Mouse (Mus musculus): ENCODE results near the gene Myh3.
"Not testable (repeated sequence)": the region's sequence is repeated elsewhere in the genome, so short reads cannot be mapped to it uniquely, and the experiment has no call there.

Gene Myh3

DNA sequence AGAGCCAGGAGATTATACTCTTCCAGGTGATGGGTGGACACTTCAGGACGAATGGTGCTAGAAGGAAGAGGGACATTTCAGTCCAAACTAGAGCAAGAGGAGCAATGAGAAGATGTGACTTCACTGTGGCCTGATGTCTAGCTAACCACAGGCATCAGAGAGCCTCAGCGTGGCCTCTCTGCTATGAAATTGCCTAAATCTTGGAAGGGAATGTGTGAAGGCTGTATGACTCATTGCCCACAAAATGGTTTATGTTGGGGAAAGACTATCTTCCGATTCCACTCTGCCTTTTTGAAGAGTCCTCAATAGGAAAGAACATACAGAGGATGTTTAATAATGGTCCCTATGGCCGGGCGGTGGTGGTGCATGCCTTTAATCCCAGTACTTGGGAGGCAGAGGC, 1.3 kb upstream of the Myh3 start:
- DNase-seq (ENCODE audit: extremely low read depth, low read depth) = no peak

DNA sequence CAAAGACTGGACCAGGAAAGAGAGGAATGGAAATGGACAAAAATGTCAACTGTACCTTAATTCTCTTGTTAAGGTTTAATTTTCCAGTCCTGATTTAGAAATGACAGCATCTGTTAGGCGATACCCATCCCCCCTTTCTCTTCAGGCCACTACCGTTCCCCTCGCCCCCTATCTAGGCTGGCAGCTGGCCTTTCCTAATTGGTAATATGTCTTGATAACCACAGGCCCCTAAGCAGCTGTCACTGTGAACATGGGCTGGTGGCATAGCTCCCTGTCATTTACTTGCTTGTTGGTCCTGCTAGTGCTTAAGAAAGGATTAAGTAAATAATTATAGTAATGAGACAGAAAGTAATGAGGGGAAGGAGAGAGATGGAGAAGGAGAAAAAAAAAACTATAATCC, 665 bp upstream of the Myh3 start:
- DNase-seq (ENCODE audit: extremely low read depth, low read depth) = no peak

DNA sequence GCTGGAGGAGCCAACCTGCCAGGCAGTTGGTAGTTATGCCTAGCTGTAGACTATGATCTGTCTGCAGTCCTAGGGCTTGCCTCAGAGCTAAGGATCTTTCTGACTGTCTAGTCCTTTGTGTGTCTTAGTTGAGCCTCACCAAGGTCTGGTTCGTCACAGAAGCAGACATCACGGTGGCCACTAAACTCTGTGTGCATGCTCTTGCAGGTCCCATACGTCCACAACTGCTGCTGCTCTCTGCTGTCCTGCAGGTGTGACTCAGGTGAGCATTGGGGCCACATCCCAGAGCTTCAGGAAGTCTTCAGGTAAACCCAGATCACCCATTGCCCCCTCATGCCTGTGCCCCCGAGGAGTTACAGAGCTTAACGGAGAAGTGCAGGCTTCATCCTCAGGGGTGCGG, 788 bp downstream of the Myh3 start:
- no peak for DNase-seq (ENCODE audit: extremely low read depth, low read depth)

DNA sequence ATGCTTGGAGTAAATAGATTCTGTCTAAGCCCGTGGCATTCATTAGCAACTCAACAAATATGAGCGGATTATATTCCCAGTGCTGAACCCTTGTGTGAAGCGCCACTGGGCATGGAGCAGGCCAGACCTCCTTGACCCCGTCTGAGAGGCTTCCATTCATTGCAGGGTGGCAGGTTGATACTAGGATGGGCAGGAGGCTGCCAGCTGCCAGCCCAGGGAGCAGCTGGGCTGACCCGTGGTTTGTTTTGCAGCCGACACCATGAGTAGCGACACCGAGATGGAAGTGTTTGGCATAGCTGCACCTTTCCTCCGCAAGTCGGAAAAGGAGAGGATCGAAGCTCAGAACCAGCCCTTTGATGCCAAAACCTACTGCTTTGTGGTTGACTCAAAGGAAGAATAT, 1.6 kb downstream of the Myh3 start:
- DNase-seq (ENCODE audit: extremely low read depth, low read depth) = no peak

DNA sequence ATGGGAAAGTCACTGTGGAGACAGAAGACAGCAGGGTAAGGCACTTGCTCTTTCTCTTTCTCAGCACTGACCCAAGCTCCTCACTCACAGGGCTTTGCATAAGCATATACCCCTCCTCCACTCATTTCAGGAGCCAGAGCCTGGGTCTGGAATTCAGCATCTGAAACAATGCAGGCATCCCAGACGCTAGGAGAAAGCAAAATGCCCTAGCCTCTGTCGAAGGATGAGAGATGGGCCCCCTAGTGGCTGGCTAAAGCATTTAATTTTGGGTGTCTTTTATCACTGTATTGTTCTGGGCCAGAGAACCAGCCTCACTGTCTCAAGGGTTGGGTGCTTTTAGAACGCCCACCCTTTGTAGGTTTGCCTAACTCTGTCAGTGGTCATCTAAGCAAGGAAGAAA, 2.1 kb downstream of the Myh3 start:
- DNase-seq (ENCODE audit: extremely low read depth, low read depth) = peak; percentile 45

DNA sequence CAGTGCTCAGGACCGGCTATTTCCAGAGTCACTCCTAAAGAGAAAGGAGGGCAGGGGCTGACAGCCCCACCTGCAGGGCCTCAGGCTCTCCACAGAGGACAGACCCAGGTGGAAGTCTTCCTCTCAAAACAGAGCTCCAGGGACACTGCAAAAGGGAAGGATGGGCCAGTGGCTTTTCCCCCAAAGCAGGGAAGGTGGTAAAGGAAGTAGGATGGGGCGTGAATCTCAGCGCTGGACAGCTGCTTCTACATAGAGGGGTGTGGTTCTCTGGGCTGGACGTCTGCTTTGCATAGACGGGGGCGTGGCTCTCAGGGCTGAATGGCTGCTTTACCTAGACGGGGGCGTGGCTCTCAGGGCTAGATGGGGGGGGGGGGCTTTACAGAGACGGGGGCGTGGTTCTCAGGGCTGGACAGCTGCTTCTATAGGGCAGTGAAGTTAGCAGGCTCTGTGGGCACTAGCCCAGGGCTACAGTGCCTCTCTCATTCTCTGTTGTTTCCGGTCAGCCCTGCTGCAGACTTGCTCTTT, 3.1 kb downstream of the Myh3 start:
- DNase-seq (ENCODE audit: extremely low read depth, low read depth) = peak; percentile 39

DNA sequence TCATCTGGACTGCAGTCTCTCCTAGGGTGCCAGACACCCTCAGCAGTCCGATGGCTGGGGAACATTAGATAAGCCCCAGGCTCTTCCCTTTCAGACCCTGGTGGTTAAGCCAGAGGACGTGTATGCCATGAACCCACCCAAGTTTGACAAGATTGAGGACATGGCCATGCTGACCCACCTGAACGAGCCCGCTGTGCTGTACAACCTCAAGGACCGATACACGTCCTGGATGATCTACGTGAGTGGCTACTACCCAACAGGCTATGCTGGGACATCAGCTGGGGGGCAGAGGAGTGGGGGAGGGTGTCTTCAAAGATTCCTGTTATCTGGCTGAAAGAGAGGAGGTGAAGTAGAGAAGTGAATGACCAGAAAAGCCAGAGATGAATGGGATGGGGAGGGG, 4.1 kb downstream of the Myh3 start:
- DNase-seq (ENCODE audit: extremely low read depth, low read depth) = peak; percentile 37

DNA sequence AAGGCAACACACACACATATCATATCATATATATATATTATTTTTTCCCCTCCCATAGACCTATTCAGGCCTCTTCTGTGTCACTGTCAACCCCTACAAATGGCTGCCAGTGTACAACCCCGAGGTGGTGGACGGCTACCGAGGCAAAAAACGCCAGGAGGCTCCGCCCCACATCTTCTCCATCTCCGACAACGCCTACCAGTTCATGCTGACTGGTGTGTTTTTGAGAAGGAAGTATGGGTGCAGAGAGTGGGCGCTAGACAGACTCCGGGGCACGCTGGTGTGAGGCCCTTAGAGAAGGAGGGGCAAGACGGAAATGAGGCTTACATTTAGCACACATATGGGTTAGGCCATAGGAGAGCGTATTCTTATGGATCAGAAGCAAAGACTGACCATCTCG, 4.7 kb downstream of the Myh3 start:
- DNase-seq (ENCODE audit: extremely low read depth, low read depth) = peak; percentile 66

DNA sequence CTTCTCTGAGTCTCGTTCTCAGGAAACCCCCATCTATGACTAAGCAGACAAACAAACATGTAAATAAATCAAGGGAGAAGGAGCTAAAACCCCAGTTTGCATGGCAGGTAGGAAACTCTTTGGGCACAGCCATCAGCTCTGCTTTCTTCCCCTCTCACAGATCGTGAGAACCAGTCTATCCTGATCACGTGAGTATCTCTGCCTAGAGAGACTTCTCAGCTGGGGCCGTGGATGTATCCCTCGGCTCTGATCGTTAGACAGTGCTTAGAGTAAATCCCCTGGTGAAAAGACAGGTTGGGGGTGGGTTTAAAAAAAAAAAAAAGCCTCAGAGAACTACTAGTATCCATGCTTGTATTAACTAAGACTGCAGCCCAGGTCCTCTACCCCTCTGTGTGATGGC, 5.1 kb downstream of the Myh3 start:
- no peak for DNase-seq (ENCODE audit: extremely low read depth, low read depth)

DNA sequence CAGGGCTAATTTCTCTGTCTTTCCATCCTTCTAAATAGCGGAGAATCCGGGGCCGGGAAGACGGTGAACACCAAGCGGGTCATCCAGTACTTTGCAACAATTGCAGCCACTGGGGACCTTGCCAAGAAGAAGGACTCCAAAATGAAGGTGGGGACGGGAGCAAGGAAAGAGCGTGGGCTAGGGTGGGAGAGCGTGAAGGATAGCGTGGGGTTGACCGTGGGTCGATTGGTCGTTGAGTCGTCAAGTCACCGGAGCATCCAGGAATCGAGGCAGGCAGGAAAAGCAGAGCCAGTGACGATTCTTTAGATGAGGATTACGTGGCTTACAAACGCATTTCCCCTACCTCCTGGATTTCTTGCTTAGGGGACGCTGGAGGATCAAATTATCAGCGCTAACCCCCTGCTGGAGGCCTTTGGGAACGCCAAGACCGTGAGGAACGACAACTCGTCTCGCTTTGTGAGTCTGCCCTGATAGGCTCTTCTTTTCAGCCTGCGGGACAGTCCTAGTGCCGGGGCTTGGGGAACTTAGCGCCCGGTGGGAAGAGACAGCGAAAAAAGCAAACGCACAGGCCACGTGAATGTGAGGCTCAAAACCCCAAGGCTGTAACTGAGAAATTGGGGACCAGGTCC, 5.7 kb downstream of the Myh3 start:
- DNase-seq (ENCODE audit: extremely low read depth, low read depth) = no peak

DNA sequence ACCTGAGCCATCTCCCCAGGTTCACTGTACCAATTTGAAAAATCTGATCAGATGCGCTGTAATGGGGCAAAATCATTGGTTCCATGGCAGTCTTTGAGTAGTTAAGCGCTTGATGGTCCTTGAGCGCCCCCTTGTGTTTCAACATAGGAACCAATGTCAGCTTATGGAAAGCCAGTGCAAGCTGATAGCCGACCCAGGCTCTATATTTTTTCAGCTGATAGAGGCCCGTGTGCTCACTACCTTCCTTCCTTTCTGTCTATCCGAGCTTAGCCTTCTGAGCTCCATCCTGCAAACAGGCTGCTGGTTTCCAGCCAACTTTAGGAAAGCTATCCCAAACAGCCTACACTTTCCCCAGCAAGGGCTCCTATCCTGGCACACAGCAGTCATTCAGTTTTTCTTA, 7.4 kb downstream of the Myh3 start:
- DNase-seq (ENCODE audit: extremely low read depth, low read depth) = peak; percentile 68

DNA sequence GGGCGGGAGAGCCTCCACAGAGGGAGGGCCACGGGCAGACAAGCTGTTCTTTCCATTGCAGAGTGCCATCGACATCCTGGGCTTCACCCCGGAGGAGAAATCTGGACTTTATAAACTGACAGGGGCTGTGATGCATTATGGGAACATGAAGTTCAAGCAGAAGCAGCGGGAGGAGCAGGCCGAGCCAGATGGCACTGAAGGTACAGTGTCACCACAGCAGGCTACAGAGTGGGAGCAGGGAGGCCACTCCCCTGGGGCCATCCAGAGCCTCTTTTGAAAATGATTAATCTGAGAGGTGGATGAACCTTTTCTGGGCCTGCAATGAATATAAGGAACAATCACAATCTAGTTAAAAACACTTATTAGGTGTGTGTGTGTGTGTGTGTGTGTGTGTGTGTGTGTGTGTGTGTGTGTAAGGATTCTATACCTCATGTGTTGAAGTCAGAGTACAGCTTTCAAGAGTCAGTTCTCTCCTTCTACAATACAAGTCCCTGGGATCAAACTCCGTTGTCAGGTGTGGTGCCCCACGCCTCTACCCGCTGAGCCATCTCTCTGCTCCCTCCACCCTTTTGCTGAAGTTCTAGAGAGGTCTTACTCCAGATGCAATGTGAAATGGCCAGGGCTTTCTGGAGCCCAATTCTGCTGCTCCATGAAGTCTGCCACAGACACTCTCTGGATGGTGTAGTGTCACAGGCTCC, 8.5 kb downstream of the Myh3 start:
- no peak for DNase-seq (ENCODE audit: extremely low read depth, low read depth)

DNA sequence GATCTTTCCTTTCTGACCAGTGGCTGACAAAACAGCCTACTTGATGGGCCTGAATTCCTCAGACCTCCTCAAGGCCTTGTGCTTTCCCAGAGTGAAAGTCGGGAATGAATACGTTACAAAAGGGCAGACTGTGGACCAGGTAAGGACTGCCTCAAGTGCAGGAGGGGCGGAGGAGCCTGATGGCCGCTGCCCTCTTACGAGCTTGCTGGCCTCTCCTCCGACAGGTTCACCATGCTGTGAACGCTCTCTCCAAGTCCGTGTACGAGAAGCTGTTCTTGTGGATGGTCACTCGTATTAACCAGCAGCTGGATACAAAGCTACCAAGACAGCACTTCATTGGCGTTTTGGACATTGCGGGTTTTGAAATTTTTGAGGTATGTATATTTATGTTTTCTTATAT, 9.1 kb downstream of the Myh3 start:
- no peak for DNase-seq (ENCODE audit: extremely low read depth, low read depth)

DNA sequence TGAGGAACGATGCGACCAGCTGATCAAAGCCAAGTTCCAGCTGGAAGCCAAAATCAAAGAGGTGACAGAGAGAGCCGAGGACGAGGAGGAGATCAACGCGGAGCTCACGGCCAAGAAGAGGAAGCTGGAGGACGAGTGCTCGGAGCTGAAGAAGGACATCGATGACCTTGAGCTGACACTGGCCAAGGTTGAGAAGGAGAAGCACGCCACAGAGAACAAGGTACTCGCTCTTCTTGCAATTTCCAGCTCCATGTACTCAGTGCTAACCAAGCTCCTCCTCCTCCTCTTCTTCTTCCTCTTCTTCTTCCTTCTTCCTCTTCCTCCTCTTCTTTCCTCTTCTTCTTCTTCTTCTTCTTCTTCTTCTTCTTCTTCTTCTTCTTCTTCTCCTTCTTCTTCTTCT, 14.3 kb downstream of the Myh3 start:
- not testable (repeated sequence) for DNase-seq (ENCODE audit: extremely low read depth, low read depth)

DNA sequence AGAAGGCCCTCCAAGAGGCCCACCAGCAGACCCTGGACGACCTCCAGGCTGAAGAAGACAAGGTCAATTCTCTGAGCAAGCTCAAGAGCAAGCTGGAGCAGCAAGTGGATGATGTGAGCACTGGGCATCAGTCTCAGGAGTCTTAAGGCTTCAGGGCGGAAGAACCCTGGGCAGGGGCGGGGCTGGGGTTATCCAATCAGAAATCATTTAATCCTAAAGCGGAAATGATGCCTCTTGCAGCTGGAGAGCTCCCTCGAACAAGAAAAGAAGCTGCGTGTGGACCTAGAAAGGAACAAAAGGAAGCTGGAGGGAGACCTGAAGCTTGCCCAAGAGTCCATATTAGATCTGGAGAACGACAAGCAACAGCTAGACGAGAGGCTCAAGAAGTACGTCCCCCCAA, 15.1 kb downstream of the Myh3 start:
- DNase-seq (ENCODE audit: extremely low read depth, low read depth) = no peak

DNA sequence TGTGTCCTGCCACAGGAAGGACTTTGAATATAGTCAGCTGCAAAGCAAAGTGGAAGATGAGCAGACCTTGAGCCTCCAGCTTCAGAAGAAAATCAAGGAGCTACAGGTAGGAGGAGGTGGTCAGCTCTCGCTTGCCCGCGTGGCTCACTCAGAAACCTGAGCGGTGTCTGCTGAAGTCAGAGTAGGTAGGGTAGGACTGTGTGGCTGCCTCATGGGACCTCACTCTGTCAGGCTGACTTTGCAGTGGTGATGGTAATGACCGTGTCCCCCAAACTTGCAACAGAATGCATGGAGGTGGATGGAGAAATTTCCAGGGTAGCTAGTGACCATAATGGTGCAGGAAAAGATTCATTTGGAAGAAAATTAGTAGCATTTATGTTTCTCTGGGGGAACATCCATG, 15.6 kb downstream of the Myh3 start:
- DNase-seq (ENCODE audit: extremely low read depth, low read depth) = no peak

DNA sequence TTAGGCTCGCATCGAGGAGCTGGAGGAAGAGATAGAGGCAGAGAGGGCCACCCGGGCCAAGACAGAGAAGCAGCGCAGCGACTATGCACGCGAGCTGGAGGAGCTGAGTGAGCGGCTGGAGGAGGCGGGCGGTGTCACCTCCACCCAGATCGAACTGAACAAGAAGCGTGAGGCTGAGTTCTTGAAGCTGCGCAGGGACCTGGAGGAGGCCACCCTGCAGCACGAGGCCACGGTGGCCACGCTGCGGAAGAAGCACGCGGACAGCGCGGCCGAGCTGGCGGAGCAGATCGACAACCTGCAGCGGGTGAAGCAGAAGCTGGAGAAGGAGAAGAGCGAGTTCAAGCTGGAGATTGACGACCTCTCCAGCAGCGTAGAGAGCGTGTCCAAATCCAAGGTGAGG, 16.4 kb downstream of the Myh3 start:
- DNase-seq (ENCODE audit: extremely low read depth, low read depth) = no peak

DNA sequence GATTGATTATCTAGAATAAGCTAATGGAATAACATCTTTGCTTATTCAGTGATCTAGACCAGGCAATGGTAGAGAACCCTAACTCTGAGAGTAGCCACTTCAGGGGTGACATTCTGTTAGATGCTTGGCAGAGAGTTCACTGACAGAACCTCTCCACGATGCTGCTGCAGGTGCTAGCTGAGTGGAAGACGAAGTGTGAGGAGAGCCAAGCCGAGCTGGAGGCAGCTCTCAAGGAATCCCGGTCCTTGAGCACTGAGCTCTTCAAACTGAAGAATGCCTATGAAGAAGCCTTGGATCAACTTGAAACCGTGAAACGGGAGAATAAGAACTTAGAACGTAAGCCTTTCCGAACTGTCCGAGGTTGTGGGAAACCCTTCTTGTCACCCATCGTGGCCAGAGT, 19.6 kb downstream of the Myh3 start:
- DNase-seq (ENCODE audit: extremely low read depth, low read depth) = no peak

DNA sequence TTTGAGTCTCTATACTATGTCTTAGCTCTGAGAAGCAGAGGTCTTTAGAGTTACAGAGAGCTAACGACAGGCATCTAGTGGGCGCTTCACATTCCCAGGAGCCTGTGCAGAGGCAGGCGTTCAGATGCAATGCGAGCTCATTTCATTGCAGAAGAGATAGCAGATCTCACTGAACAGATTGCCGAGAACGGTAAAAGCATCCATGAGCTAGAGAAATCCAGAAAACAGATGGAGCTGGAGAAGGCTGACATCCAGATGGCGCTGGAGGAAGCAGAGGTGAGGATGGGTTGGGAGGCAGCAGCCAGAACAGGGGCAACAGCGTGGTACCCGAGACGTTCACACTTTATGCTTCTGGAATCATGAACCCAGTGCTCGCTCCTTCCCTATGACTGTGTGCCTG, 20.3 kb downstream of the Myh3 start:
- no peak for DNase-seq (ENCODE audit: extremely low read depth, low read depth)

DNA sequence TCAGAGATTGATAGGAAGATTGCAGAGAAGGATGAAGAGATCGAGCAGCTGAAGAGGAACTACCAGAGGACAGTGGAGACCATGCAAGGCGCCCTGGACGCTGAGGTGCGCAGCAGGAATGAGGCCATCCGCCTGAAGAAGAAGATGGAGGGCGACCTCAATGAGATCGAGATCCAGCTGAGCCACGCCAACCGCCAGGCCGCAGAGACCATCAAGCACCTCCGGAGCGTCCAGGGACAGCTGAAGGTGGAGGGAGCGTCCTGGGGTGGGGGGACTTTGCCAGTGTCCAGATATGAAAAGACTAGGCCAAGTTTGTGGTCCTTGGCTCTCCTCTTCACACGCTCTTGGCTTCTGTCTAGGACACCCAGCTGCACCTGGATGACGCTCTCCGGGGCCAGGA, 21.1 kb downstream of the Myh3 start:
- DNase-seq (ENCODE audit: extremely low read depth, low read depth) = no peak

DNA sequence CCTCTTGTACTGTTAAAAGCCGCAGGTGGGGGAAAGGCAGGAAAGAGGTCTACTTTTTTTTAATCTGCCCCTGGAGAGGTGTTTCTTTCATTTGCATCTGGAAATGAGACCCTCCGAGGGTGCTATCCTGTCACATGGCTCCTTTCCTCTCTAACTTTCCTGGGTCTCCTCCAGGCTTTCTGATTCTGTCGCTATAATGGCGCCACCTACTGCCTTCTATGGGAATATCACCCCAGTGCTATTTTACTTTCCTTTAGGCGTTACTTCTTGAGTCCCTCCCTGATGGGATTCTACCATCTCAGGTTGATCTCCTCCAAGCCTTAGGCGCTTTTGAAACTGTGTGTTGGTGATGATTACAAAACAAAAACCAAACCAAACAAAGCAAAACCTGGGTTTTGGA, 22.1 kb downstream of the Myh3 start:
- no peak for DNase-seq (ENCODE audit: extremely low read depth, low read depth)

DNA sequence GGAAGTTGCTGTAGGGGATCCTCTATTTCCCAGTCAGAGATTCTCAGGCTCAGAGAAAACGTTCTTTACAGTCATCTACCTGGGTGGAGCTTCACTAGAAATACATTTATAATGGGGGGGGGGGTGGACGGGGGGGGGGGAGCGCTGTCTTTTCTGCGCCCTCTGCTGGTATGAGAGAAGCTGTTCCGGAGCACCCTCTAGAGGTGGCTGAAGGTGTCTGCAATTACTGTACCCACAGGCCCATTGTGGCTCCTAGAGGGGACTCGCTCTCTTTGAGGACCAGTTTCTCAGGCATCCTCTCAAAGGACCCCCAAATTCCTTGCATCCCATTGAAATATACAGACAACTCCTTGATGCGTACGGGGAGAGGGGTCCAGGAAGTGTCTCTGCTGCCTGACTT, 23.6 kb downstream of the Myh3 start:
- no peak for DNase-seq (ENCODE audit: extremely low read depth, low read depth)

DNA sequence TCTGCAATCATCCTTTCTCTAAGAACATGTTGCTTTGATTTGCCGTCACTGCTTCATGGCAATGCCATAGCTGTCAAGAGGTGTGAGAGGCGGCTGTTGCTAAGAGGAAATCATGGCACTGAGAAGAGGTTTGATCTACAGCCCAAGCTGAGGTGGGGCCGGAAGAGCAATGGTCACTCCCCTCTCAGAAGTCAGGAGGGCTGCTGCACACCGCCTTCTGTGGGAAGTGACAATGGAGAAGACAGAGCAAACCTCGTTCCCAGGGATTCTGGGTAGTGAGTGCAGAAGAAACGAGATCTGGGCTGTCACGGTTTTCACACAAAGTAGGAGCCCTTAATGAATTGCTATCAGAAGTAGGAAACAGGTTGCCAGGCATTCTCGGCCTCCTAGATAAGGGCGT, 25.2 kb downstream of the Myh3 start:
- DNase-seq (ENCODE audit: extremely low read depth, low read depth) = no peak
